Mouse (Mus musculus): ENCODE measurements at regions not wholly inside any gene's neighbourhood (a gene's known extent, or its start where the extent isn't known, plus 50 kb on each side); places are given as distances from the start of the nearest gene placed in this dataset.

- Histone ChIP-seq H3K4me3 (ENCODE audit: low read depth, low read length) (no peak overlapping the region), H3K4me2 (ENCODE audit: low read length) (no peak overlapping the region), H3K9me3 (ENCODE audit: control insufficient read depth, low read length) (peaks cover 4% of the 10 kb centered on the region; the same call in 1 of the 2 replicates), H3K27ac (ENCODE audit: low read depth) (no peak overlapping the region), H3K27me3 (replicated peaks; ENCODE audit: control insufficient read depth, insufficient read depth, low read length) (no peaks in the 10 kb centered on the region), H3K9ac (ENCODE audit: low read length) (no peak overlapping the region), H3K36me3 (ENCODE audit: control insufficient read depth, insufficient read depth, low read length) (no peaks in the 10 kb centered on the region), H3K4me1 (replicated peaks; ENCODE audit: control insufficient read depth, insufficient read depth, low read length) (no peaks in the 10 kb centered on the region)
- 82% methylated on average over 7 of the region's 7 CpGs for WGBS
- ATAC-seq (replicated peaks; ENCODE audit: low FRiP score, low TSS enrichment, low read depth) (no peak), DNase-seq (ENCODE audit: low spot score) (no peak)
These were observed 515.7 kb upstream of the Gm19410 start for GRCm38 (mm10) chr8:35249747-35250375.

DNA sequence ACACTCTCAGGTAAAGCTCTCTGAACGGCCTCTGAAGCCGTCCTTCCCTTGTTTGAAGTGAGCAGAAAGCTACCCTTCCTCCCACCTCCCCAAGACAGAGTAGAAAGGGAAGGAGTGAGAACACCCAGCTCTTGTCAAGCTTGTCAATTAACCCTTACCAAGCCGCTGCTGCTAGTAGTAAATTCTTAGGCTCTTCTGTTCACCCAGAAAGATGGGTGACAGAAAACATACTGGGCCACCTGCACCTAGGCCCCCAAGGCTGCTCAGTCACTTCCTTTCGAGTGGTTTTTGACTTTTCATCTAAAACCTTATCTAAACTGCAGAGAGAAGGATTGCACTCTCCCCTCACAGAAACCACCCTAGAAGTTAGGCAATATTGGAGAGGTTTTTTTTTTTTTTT, 514.9 kb upstream of the Gm19410 start:
- Histone ChIP-seq H3K9me3 (ENCODE audit: control insufficient read depth, low read length) (peaks cover 4% of the 10 kb centered on the region; the same call in 1 of the 2 replicates), H3K9ac (ENCODE audit: low read length) (no peak overlapping the region), H3K4me2 (ENCODE audit: low read length) (no peak overlapping the region), H3K4me3 (ENCODE audit: low read depth, low read length) (no peak overlapping the region), H3K4me1 (replicated peaks; ENCODE audit: control insufficient read depth, insufficient read depth, low read length) (no peaks in the 10 kb centered on the region), H3K36me3 (ENCODE audit: control insufficient read depth, insufficient read depth, low read length) (no peaks in the 10 kb centered on the region), H3K27ac (ENCODE audit: low read depth) (no peak overlapping the region), H3K27me3 (replicated peaks; ENCODE audit: control insufficient read depth, insufficient read depth, low read length) (no peaks in the 10 kb centered on the region)
- DNase-seq (ENCODE audit: low spot score): no peak
- WGBS: 60% methylated on average over 4 of the region's 4 CpGs
- no peak for ATAC-seq (replicated peaks; ENCODE audit: low FRiP score, low TSS enrichment, low read depth)

DNA sequence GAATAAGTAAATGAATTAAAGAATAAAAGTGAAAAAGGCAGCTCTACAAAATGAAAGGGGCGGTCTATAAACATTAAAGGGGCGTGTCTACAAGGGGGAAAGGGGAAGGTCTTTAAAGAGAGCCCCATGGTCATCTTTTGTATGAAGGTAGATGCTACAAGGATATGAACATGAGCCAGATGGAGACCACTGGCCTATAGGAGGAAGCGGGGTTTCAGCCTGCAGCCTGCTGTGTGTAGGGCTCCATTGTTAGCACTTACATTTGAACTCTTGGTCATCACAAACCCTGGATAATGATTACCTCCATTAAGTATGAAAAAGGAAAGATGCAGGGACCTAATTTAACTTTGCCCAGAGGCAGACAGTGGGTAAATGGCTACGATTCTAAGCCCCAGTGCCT, 511.6 kb upstream of the Gm19410 start:
- Histone ChIP-seq H3K9ac (ENCODE audit: low read length) (no peak overlapping the region), H3K4me1 (replicated peaks; ENCODE audit: control insufficient read depth, insufficient read depth, low read length) (no peaks in the 10 kb centered on the region), H3K27ac (ENCODE audit: low read depth) (no peak overlapping the region), H3K27me3 (replicated peaks; ENCODE audit: control insufficient read depth, insufficient read depth, low read length) (no peaks in the 10 kb centered on the region), H3K4me2 (ENCODE audit: low read length) (no peak overlapping the region), H3K36me3 (ENCODE audit: control insufficient read depth, insufficient read depth, low read length) (no peaks in the 10 kb centered on the region), H3K4me3 (ENCODE audit: low read depth, low read length) (no peak overlapping the region), H3K9me3 (ENCODE audit: control insufficient read depth, low read length) (peaks cover 4% of the 10 kb centered on the region; the same call in 1 of the 2 replicates)
- DNase-seq (ENCODE audit: low spot score) (no peak), ATAC-seq (replicated peaks; ENCODE audit: low FRiP score, low TSS enrichment, low read depth) (no peak)
- WGBS: 88% methylated on average over 4 of the region's 4 CpGs

DNA sequence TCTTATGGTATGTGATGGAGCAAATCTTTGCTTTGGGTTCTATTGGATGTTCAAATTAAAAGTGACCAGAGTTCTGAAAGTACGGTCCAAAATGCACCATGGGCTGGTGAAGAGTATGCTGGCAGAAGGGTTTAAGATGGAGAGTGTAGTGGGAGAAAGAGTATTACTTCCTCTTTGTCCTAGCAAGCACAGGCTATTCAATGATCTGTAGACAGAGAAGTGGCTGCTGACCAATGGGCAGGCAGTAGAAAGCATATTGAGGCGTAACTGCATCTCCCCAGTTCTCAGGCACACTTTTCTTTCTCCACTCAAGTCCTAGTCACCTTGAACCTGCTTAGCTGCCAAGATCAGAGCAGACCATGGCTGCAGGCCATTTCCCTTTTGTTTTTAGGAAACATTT, 510.3 kb upstream of the Gm19410 start:
- H3K4me1 ChIP-seq (replicated peaks; ENCODE audit: control insufficient read depth, insufficient read depth, low read length): no peaks in the 10 kb centered on the region
- peaks cover 4% of the 10 kb centered on the region; the same call in 1 of the 2 replicates for H3K9me3 ChIP-seq (ENCODE audit: control insufficient read depth, low read length)
- 85% methylated on average over 2 of the region's 2 CpGs for WGBS
- H3K4me2 ChIP-seq (ENCODE audit: low read length): no peak overlapping the region
- H3K36me3 ChIP-seq (ENCODE audit: control insufficient read depth, insufficient read depth, low read length): no peaks in the 10 kb centered on the region
- H3K27ac ChIP-seq (ENCODE audit: low read depth): no peak overlapping the region
- H3K9ac ChIP-seq (ENCODE audit: low read length): no peak overlapping the region
- H3K27me3 ChIP-seq (replicated peaks; ENCODE audit: control insufficient read depth, insufficient read depth, low read length): no peaks in the 10 kb centered on the region
- no peak overlapping the region for H3K4me3 ChIP-seq (ENCODE audit: low read depth, low read length)
- no peak for DNase-seq (ENCODE audit: low spot score)
- no peak for ATAC-seq (replicated peaks; ENCODE audit: low FRiP score, low TSS enrichment, low read depth)

- no peak for ATAC-seq (replicated peaks; ENCODE audit: low FRiP score, low TSS enrichment, low read depth)
- no peaks in the 10 kb centered on the region for H3K27me3 ChIP-seq (replicated peaks; ENCODE audit: control insufficient read depth, insufficient read depth, low read length)
- no peak overlapping the region for H3K4me2 ChIP-seq (ENCODE audit: low read length)
- no peak overlapping the region for H3K27ac ChIP-seq (ENCODE audit: low read depth)
- peaks cover 4% of the 10 kb centered on the region; the same call in 1 of the 2 replicates for H3K9me3 ChIP-seq (ENCODE audit: control insufficient read depth, low read length)
- no peaks in the 10 kb centered on the region for H3K4me1 ChIP-seq (replicated peaks; ENCODE audit: control insufficient read depth, insufficient read depth, low read length)
- no peak overlapping the region for H3K4me3 ChIP-seq (ENCODE audit: low read depth, low read length)
- no peaks in the 10 kb centered on the region for H3K36me3 ChIP-seq (ENCODE audit: control insufficient read depth, insufficient read depth, low read length)
- no peak for DNase-seq (ENCODE audit: low spot score)
- WGBS: 45% methylated on average over 4 of the region's 4 CpGs
- H3K9ac ChIP-seq (ENCODE audit: low read length): no peak overlapping the region
These were observed 508.6 kb upstream of the Gm19410 start for GRCm38 (mm10) chr8:35256958-35257357.

DNA sequence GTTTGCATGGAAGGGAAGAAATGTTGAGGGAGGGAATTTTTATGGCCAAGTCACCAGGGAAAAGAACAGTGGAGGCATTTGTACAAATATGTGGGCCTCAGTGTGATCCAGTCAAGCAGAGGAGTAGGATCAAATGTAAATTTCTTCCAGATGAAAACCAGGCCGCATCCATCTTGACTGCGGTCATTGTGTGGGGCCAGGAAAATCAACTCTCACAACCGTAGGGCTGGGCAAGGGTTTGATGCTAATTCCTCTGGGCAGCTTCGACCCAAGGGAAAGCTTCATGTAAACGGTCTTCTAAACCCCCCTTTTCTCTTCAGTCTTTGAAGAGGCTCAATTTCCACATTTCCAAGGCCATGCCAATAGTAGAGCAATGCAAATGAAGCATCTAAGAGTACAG, 497.4 kb upstream of the Gm19410 start:
- Histone ChIP-seq H3K4me3 (ENCODE audit: low read depth, low read length) (no peak overlapping the region), H3K36me3 (ENCODE audit: control insufficient read depth, insufficient read depth, low read length) (no peaks in the 10 kb centered on the region), H3K27ac (ENCODE audit: low read depth) (no peak overlapping the region), H3K27me3 (replicated peaks; ENCODE audit: control insufficient read depth, insufficient read depth, low read length) (no peaks in the 10 kb centered on the region), H3K9ac (ENCODE audit: low read length) (no peak overlapping the region), H3K9me3 (ENCODE audit: control insufficient read depth, low read length) (no peaks in the 10 kb centered on the region), H3K4me1 (replicated peaks; ENCODE audit: control insufficient read depth, insufficient read depth, low read length) (no peaks in the 10 kb centered on the region), H3K4me2 (ENCODE audit: low read length) (no peak overlapping the region)
- DNase-seq (ENCODE audit: low spot score) (no peak), ATAC-seq (replicated peaks; ENCODE audit: low FRiP score, low TSS enrichment, low read depth) (no peak)
- 72% methylated on average over 5 of the region's 5 CpGs for WGBS

DNA sequence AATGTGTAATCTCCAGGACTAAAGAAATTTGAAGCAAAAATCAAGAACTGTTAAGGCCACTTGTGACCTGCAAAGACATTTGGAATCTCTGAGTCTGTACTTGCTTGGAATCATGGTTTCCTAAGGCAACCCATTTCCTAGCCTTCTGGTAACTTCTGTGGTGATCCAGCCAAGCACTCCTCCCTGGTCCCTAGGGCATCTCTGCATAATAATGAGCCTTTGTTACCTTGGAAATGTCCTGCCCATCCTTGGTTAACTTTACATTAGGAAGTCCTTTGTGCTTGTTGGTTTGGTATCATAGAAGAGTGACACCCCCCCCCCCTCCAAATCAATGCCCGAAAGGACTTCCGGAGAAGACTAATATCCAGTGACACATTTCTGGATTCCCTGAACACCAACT, 496.6 kb upstream of the Gm19410 start:
- Histone ChIP-seq H3K9me3 (ENCODE audit: control insufficient read depth, low read length) (no peaks in the 10 kb centered on the region), H3K9ac (ENCODE audit: low read length) (no peak overlapping the region), H3K36me3 (ENCODE audit: control insufficient read depth, insufficient read depth, low read length) (no peaks in the 10 kb centered on the region), H3K4me2 (ENCODE audit: low read length) (no peak overlapping the region), H3K27me3 (replicated peaks; ENCODE audit: control insufficient read depth, insufficient read depth, low read length) (no peaks in the 10 kb centered on the region), H3K4me1 (replicated peaks; ENCODE audit: control insufficient read depth, insufficient read depth, low read length) (no peaks in the 10 kb centered on the region), H3K27ac (ENCODE audit: low read depth) (no peak overlapping the region), H3K4me3 (ENCODE audit: low read depth, low read length) (no peak overlapping the region)
- ATAC-seq (replicated peaks; ENCODE audit: low FRiP score, low TSS enrichment, low read depth) (no peak), DNase-seq (ENCODE audit: low spot score) (no peak)
- WGBS: 100% methylated on average over 2 of the region's 2 CpGs

GRCm38 (mm10) chr8:35275972-35276371, 489.6 kb upstream of the Gm19410 start:
- Histone ChIP-seq H3K27me3 (replicated peaks; ENCODE audit: control insufficient read depth, insufficient read depth, low read length) (no peaks in the 10 kb centered on the region), H3K27ac (ENCODE audit: low read depth) (no peak overlapping the region), H3K4me2 (ENCODE audit: low read length) (no peak overlapping the region), H3K9ac (ENCODE audit: low read length) (no peak overlapping the region), H3K9me3 (ENCODE audit: control insufficient read depth, low read length) (no peaks in the 10 kb centered on the region), H3K36me3 (ENCODE audit: control insufficient read depth, insufficient read depth, low read length) (no peaks in the 10 kb centered on the region), H3K4me3 (ENCODE audit: low read depth, low read length) (no peak overlapping the region), H3K4me1 (replicated peaks; ENCODE audit: control insufficient read depth, insufficient read depth, low read length) (no peaks in the 10 kb centered on the region)
- DNase-seq (ENCODE audit: low spot score): no peak
- ATAC-seq (replicated peaks; ENCODE audit: low FRiP score, low TSS enrichment, low read depth): no peak
- 78% methylated on average over 8 of the region's 8 CpGs for WGBS

DNA sequence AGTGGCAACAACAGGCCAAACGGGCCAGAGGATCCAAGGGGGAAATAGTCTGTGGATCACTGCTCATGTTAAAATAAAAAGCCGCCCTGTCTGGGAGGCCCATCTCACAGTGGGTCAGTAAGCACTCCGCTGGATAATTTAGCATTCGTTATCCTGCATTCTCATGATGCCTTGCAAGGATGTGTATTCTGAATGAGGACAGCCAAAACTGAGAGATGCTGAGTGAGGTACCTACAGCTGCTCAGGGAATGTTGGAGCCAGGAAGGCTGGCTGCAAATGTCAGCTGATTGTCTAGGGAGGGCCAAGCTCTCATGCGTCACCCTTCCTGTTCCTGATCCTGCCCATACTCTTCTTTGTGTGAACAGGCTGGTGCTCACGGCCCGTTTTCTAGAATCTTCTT, 489.1 kb upstream of the Gm19410 start:
- no peak for ATAC-seq (replicated peaks; ENCODE audit: low FRiP score, low TSS enrichment, low read depth)
- Histone ChIP-seq H3K4me2 (ENCODE audit: low read length) (no peak overlapping the region), H3K9ac (ENCODE audit: low read length) (no peak overlapping the region), H3K27me3 (replicated peaks; ENCODE audit: control insufficient read depth, insufficient read depth, low read length) (no peaks in the 10 kb centered on the region), H3K4me1 (replicated peaks; ENCODE audit: control insufficient read depth, insufficient read depth, low read length) (no peaks in the 10 kb centered on the region), H3K36me3 (ENCODE audit: control insufficient read depth, insufficient read depth, low read length) (no peaks in the 10 kb centered on the region), H3K27ac (ENCODE audit: low read depth) (no peak overlapping the region), H3K9me3 (ENCODE audit: control insufficient read depth, low read length) (no peaks in the 10 kb centered on the region), H3K4me3 (ENCODE audit: low read depth, low read length) (no peak overlapping the region)
- 69% methylated on average over 7 of the region's 7 CpGs for WGBS
- DNase-seq (ENCODE audit: low spot score): no peak

Data from intestine, embryonic 14.5 days (tissue).